Mouse (Mus musculus): ENCODE data around the gene Snrk. TPM values are rescaled to one million over a fixed set of nuclear protein-coding genes. Genes with fewer than 3 reads are reported as not detected.

The Snrk gene
- polyA plus RNA-seq, 1 experiment from 2014 or later = 28.6 TPM

DNA sequence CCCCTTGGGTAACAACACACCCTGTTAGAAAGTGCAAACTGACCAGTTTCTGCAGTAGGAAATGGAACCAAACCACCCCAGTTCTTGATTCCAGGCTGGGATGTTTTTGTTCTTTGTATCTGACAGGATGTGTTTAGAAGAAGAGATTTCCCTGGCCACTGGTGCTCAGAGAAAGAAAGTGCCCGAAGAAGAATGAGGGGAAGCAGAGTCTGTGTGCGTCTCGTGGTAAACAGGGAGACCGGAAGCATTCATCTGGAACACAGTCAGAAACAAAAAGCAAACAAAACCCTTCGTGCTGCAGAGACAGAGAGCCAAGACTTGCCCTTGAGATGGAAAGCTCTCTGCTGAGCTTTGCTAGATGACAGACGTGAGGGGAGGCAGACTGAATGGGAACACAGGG is 32.0 kb upstream of the Snrk start:
- Histone ChIP-seq H3K4me3 (ENCODE audit: low read depth, low read length) (no peak overlapping the region), H3K27ac (replicated peaks; ENCODE audit: low read depth, low read length) (no peak overlapping the region), H3K36me3 (ENCODE audit: control insufficient read depth, insufficient read depth, low read length) (no peaks in the 10 kb centered on the region), H3K27me3 (ENCODE audit: control insufficient read depth, insufficient read depth, low read length) (no peaks in the 10 kb centered on the region), H3K9me3 (ENCODE audit: control insufficient read depth, low read length) (no peaks in the 10 kb centered on the region), H3K4me1 (ENCODE audit: control insufficient read depth, insufficient read depth, low read length) (no peaks in the 10 kb centered on the region), H3K9ac (ENCODE audit: low read length) (no peak overlapping the region), H3K4me2 (ENCODE audit: low read depth, severe bottlenecking) (no peak overlapping the region)
- no peak for ATAC-seq (ENCODE audit: insufficient number of reproducible peaks, low FRiP score, low TSS enrichment, low read depth)
- WGBS = 75% methylated on average over 6 of the region's 6 CpGs
- no peak for DNase-seq (ENCODE audit: low spot score)

- no peaks in the 10 kb centered on the region for H3K36me3 ChIP-seq (ENCODE audit: control insufficient read depth, insufficient read depth, low read length)
- H3K4me1 ChIP-seq (ENCODE audit: control insufficient read depth, insufficient read depth, low read length) = no peaks in the 10 kb centered on the region
- no peaks in the 10 kb centered on the region for H3K9me3 ChIP-seq (ENCODE audit: control insufficient read depth, low read length)
- DNase-seq (ENCODE audit: low spot score) = no peak
- no peak overlapping the region for H3K4me2 ChIP-seq (ENCODE audit: low read depth, severe bottlenecking)
- H3K27ac ChIP-seq (replicated peaks; ENCODE audit: low read depth, low read length) = no peak overlapping the region
- ATAC-seq (ENCODE audit: insufficient number of reproducible peaks, low FRiP score, low TSS enrichment, low read depth) = no peak
- H3K4me3 ChIP-seq (ENCODE audit: low read depth, low read length) = no peak overlapping the region
- 75% methylated on average over 3 of the region's 3 CpGs for WGBS
- H3K27me3 ChIP-seq (ENCODE audit: control insufficient read depth, insufficient read depth, low read length) = no peaks in the 10 kb centered on the region
- no peak overlapping the region for H3K9ac ChIP-seq (ENCODE audit: low read length)
Measured at GRCm38 (mm10) chr9:122085550-122086205, 31.4 kb upstream of the Snrk start.

DNA sequence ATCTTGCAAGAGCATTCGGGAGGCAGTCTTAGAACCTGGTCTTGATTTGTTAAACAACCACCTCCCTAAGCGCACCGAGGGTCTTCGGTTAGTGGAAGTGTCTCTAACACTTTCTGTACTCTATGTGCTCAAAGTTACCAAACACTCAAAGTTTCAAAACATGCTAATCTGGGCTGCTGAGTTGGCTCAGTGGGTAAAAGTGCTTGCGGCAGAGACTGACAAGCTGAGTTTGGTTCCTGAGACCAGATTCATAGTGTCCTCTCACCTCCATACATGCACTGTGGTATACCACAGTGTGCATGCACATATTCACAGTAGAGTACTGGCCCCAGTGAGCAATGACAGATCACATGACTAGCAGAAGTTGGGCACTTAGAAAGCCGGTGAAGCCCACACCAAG is 30.0 kb upstream of the Snrk start:
- Histone ChIP-seq H3K4me2 (ENCODE audit: low read depth, severe bottlenecking) (no peak overlapping the region), H3K27me3 (ENCODE audit: control insufficient read depth, insufficient read depth, low read length) (no peaks in the 10 kb centered on the region), H3K4me3 (ENCODE audit: low read depth, low read length) (no peak overlapping the region), H3K9ac (ENCODE audit: low read length) (no peak overlapping the region), H3K9me3 (ENCODE audit: control insufficient read depth, low read length) (no peaks in the 10 kb centered on the region), H3K36me3 (ENCODE audit: control insufficient read depth, insufficient read depth, low read length) (no peaks in the 10 kb centered on the region), H3K27ac (replicated peaks; ENCODE audit: low read depth, low read length) (no peak overlapping the region), H3K4me1 (ENCODE audit: control insufficient read depth, insufficient read depth, low read length) (no peaks in the 10 kb centered on the region)
- DNase-seq (ENCODE audit: low spot score) = no peak
- no peak for ATAC-seq (ENCODE audit: insufficient number of reproducible peaks, low FRiP score, low TSS enrichment, low read depth)
- WGBS = 92% methylated on average over 6 of the region's 6 CpGs

- WGBS = 62% methylated on average over 7 of the region's 7 CpGs
Measured at GRCm38 (mm10) chr9:122091171-122091570, 25.9 kb upstream of the Snrk start.

GRCm38 (mm10) chr9:122091782-122092228 is 25.3 kb upstream of the Snrk start:
- no peak overlapping the region for H3K4me3 ChIP-seq (ENCODE audit: low read depth, low read length)
- ATAC-seq (ENCODE audit: insufficient number of reproducible peaks, low FRiP score, low TSS enrichment, low read depth) (no peak), DNase-seq (ENCODE audit: low spot score) (no peak)

More at GRCm38 (mm10) chr9:122091171-122091570, 25.9 kb upstream of the Snrk start:
- DNase-seq (ENCODE audit: low spot score) (no peak), ATAC-seq (ENCODE audit: insufficient number of reproducible peaks, low FRiP score, low TSS enrichment, low read depth) (no peak)
- H3K4me3 ChIP-seq (ENCODE audit: low read depth, low read length) = no peak overlapping the region
- H3K9me3 ChIP-seq (ENCODE audit: control insufficient read depth, low read length) = no peaks in the 10 kb centered on the region
- H3K36me3 ChIP-seq (ENCODE audit: control insufficient read depth, insufficient read depth, low read length) = no peaks in the 10 kb centered on the region
- H3K4me2 ChIP-seq (ENCODE audit: low read depth, severe bottlenecking) = no peak overlapping the region
- H3K4me1 ChIP-seq (ENCODE audit: control insufficient read depth, insufficient read depth, low read length) = no peaks in the 10 kb centered on the region
- no peaks in the 10 kb centered on the region for H3K27me3 ChIP-seq (ENCODE audit: control insufficient read depth, insufficient read depth, low read length)
- no peak overlapping the region for H3K9ac ChIP-seq (ENCODE audit: low read length)
- H3K27ac ChIP-seq (replicated peaks; ENCODE audit: low read depth, low read length) = no peak overlapping the region

GRCm38 (mm10) chr9:122094171-122094570 is 22.9 kb upstream of the Snrk start:
- H3K9me3 ChIP-seq (ENCODE audit: control insufficient read depth, low read length) = no peaks in the 10 kb centered on the region
- WGBS = 81% methylated on average over 1 of the region's 1 CpGs
- ATAC-seq (ENCODE audit: insufficient number of reproducible peaks, low FRiP score, low TSS enrichment, low read depth) = no peak
- H3K4me2 ChIP-seq (ENCODE audit: low read depth, severe bottlenecking) = no peak overlapping the region
- H3K4me1 ChIP-seq (ENCODE audit: control insufficient read depth, insufficient read depth, low read length) = no peaks in the 10 kb centered on the region
- no peak overlapping the region for H3K9ac ChIP-seq (ENCODE audit: low read length)
- no peak for DNase-seq (ENCODE audit: low spot score)
- no peak overlapping the region for H3K4me3 ChIP-seq (ENCODE audit: low read depth, low read length)
- H3K27me3 ChIP-seq (ENCODE audit: control insufficient read depth, insufficient read depth, low read length) = no peaks in the 10 kb centered on the region
- no peaks in the 10 kb centered on the region for H3K36me3 ChIP-seq (ENCODE audit: control insufficient read depth, insufficient read depth, low read length)
- no peak overlapping the region for H3K27ac ChIP-seq (replicated peaks; ENCODE audit: low read depth, low read length)

More at GRCm38 (mm10) chr9:122091782-122092228, 25.3 kb upstream of the Snrk start:
- Histone ChIP-seq H3K9me3 (ENCODE audit: control insufficient read depth, low read length) (no peaks in the 10 kb centered on the region), H3K4me1 (ENCODE audit: control insufficient read depth, insufficient read depth, low read length) (no peaks in the 10 kb centered on the region), H3K36me3 (ENCODE audit: control insufficient read depth, insufficient read depth, low read length) (no peaks in the 10 kb centered on the region), H3K4me2 (ENCODE audit: low read depth, severe bottlenecking) (no peak overlapping the region), H3K27me3 (ENCODE audit: control insufficient read depth, insufficient read depth, low read length) (no peaks in the 10 kb centered on the region), H3K9ac (ENCODE audit: low read length) (no peak overlapping the region), H3K27ac (replicated peaks; ENCODE audit: low read depth, low read length) (no peak overlapping the region)
- WGBS = 55% methylated on average over 5 of the region's 5 CpGs

- WGBS = 91% methylated on average over 5 of the region's 5 CpGs
- no peaks in the 10 kb centered on the region for H3K36me3 ChIP-seq (ENCODE audit: control insufficient read depth, insufficient read depth, low read length)
- ATAC-seq (ENCODE audit: insufficient number of reproducible peaks, low FRiP score, low TSS enrichment, low read depth) = no peak
- H3K9me3 ChIP-seq (ENCODE audit: control insufficient read depth, low read length) = no peaks in the 10 kb centered on the region
- H3K4me3 ChIP-seq (ENCODE audit: low read depth, low read length) = no peak overlapping the region
- no peaks in the 10 kb centered on the region for H3K4me1 ChIP-seq (ENCODE audit: control insufficient read depth, insufficient read depth, low read length)
- no peak overlapping the region for H3K4me2 ChIP-seq (ENCODE audit: low read depth, severe bottlenecking)
- H3K27ac ChIP-seq (replicated peaks; ENCODE audit: low read depth, low read length) = no peak overlapping the region
- no peaks in the 10 kb centered on the region for H3K27me3 ChIP-seq (ENCODE audit: control insufficient read depth, insufficient read depth, low read length)
- no peak for DNase-seq (ENCODE audit: low spot score)
- H3K9ac ChIP-seq (ENCODE audit: low read length) = no peak overlapping the region
Measured at GRCm38 (mm10) chr9:122096822-122097511, 20.1 kb upstream of the Snrk start.

DNA sequence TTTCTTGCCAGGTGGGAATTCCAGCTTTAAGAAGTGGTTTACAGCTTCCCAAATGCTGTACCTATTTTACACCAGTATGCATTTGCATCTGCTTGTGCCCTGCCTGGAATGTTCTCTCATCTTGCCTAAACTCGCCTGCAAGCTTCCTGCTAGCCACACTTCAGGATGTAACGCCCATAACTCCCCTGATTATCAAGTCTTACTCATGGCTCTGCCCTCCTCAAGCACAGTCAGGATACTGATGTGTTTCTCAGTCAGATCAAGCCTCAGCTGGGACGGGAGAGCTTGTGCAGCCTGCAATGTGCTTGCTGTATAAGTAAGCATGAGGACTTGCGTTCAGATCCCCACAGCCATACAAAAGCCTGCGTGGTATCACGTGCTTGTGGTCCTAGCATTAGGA is 19.5 kb upstream of the Snrk start:
- no peak overlapping the region for H3K4me2 ChIP-seq (ENCODE audit: low read depth, severe bottlenecking)
- no peaks in the 10 kb centered on the region for H3K9me3 ChIP-seq (ENCODE audit: control insufficient read depth, low read length)
- DNase-seq (ENCODE audit: low spot score) (no peak), ATAC-seq (ENCODE audit: insufficient number of reproducible peaks, low FRiP score, low TSS enrichment, low read depth) (no peak)
- no peaks in the 10 kb centered on the region for H3K36me3 ChIP-seq (ENCODE audit: control insufficient read depth, insufficient read depth, low read length)
- no peaks in the 10 kb centered on the region for H3K4me1 ChIP-seq (ENCODE audit: control insufficient read depth, insufficient read depth, low read length)
- H3K4me3 ChIP-seq (ENCODE audit: low read depth, low read length) = no peak overlapping the region
- no peak overlapping the region for H3K27ac ChIP-seq (replicated peaks; ENCODE audit: low read depth, low read length)
- no peak overlapping the region for H3K9ac ChIP-seq (ENCODE audit: low read length)
- no peaks in the 10 kb centered on the region for H3K27me3 ChIP-seq (ENCODE audit: control insufficient read depth, insufficient read depth, low read length)
- WGBS = 68% methylated on average over 6 of the region's 6 CpGs

Data from limb, embryonic 11.5 days (tissue).